8 mouse cellular contexts compared by ENCODE assay signal in the genomic region with DNA sequence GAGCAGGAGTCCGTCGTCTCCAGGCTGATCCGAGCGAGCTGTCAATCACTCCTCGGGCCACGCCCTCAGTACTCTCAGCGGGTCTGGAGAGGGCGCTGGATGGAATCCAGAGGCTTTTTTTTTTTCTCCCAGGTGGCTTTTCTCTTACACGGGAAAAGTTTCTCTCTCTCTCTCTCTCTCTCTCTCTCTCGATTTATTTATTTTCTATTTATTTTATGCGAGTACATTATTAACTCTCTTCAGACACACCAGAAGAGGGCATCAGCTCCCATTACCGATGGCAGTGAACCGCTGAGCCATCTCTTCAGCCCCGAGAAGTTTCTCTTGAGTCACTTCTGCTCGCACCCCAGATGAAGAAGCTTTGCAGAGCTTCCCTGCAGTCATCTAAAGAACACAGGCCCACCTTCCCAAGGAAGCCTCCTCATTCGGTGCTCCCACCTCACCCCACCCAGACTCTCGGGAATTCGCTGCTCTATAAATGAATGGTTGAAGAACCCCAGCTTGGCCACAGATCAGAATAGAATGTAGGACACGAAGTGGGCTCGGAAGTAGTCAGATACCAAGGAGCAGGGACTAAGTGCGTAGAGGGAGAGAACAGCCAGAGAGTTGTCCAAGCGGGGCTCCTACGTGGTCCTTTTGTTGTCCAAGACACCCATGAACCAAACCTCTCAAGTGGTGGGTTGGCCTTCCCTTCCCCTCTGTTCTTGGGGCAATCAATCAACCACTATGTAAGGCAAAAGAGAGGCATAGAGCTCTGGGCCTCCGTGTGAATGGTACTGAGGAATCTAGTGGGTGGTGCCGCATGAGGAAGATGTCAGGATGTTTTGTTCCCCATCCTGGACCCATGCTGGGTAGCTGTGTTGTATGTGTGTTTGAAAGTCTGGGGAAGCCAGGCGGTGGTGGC. TPM values are rescaled to one million over a fixed set of nuclear protein-coding genes. Genes with fewer than 3 reads are reported as not detected.
DNase-seq lines count a peak whose midpoint lies in the region; ATAC-seq lines count a peak whose summit lies in the region.

A gene (minus strand): TSS at position 30 of the 904 bp plus-strand sequence.

- DNase-seq in heart, adult 11 months = peak; percentile 88
- no peak for DNase-seq in heart, adult 18-20 months
- no peak for DNase-seq in urinary bladder, adult 2 months (ENCODE audit: low spot score)
- no peak for DNase-seq in urinary bladder, postnatal 14 days (ENCODE audit: low spot score)
- no peak for DNase-seq in left cerebral cortex, postnatal 36 days (ENCODE audit: low spot score in 2 of 2)
- no peak for DNase-seq in gastrocnemius, postnatal 25 days

- peak within 1 kb of the TSS; percentile 85 for H3K27ac ChIP-seq in forebrain, embryonic 16.5 days (ENCODE audit: low read length)
- H3K27ac ChIP-seq in neural tube, embryonic 14.5 days (ENCODE audit: low read depth, low read length) = peak within 1 kb of the TSS; percentile 88

- no peak for ATAC-seq in forebrain, embryonic 16.5 days
- no peak for ATAC-seq in neural tube, embryonic 14.5 days (ENCODE audit: low read depth)

- peaks cover 21% of the 10 kb centered on the region for H3K4me1 ChIP-seq in forebrain, embryonic 16.5 days (replicated peaks; ENCODE audit: control insufficient read depth, insufficient read depth, low read length)
- peaks cover 10% of the 10 kb centered on the region; the same call in 1 of the 2 replicates for H3K4me1 ChIP-seq in neural tube, embryonic 14.5 days (ENCODE audit: control insufficient read depth, insufficient read depth, low read length)

- no peaks in the 10 kb centered on the region for H3K36me3 ChIP-seq in forebrain, embryonic 16.5 days (ENCODE audit: control insufficient read depth, insufficient read depth)
- peaks cover 15% of the 10 kb centered on the region; the same call in 1 of the 2 replicates for H3K36me3 ChIP-seq in neural tube, embryonic 14.5 days (ENCODE audit: control insufficient read depth, insufficient read depth, low read length)

- peak within 1 kb of the TSS; percentile 59 for H3K9ac ChIP-seq in forebrain, embryonic 16.5 days (replicated peaks; ENCODE audit: low read depth, low read length)
- peak within 1 kb of the TSS; percentile 83 for H3K9ac ChIP-seq in neural tube, embryonic 14.5 days (replicated peaks; ENCODE audit: low read depth, low read length)

- H3K27me3 ChIP-seq in forebrain, embryonic 16.5 days (replicated peaks; ENCODE audit: control insufficient read depth, insufficient read depth, low read length) = no peaks in the 10 kb centered on the region
- no peaks in the 10 kb centered on the region for H3K27me3 ChIP-seq in neural tube, embryonic 14.5 days (ENCODE audit: control insufficient read depth, insufficient read depth, low read length)

- intact Hi-C loops in left cerebral cortex, postnatal 36 days (cut with DNase I) = no loop called here

- peak within 1 kb of the TSS; percentile 49 for H3K4me3 ChIP-seq in forebrain, embryonic 16.5 days (replicated peaks; ENCODE audit: low read length)
- peak within 1 kb of the TSS; percentile 79 for H3K4me3 ChIP-seq in neural tube, embryonic 14.5 days (ENCODE audit: low read depth, low read length)

- peak within 1 kb of the TSS; percentile 59 for H3K4me2 ChIP-seq in forebrain, embryonic 16.5 days (ENCODE audit: low read length)
- peak within 1 kb of the TSS; percentile 59 for H3K4me2 ChIP-seq in neural tube, embryonic 14.5 days (ENCODE audit: low read depth, low read length)

- no peaks in the 10 kb centered on the region for H3K9me3 ChIP-seq in forebrain, embryonic 16.5 days (ENCODE audit: control insufficient read depth, low read length)
- no peaks in the 10 kb centered on the region for H3K9me3 ChIP-seq in neural tube, embryonic 14.5 days (ENCODE audit: control insufficient read depth, low read length)

- 11% methylated on average over 26 of the region's 26 CpGs for WGBS in forebrain, embryonic 16.5 days
- 4% methylated on average over 26 of the region's 26 CpGs for WGBS in neural tube, embryonic 14.5 days

RNA-seq across cellular contexts. Expression of the gene that starts here (rescaled TPM):
- 1 to 10 TPM; 7.3 to 7.4 TPM for total RNA-seq in heart, adult 18-20 months (2021)
- polyA plus RNA-seq in urinary bladder, adult 2 months (2012; rRNA removed) = 11.7 and 13.2 TPM in 2 replicates
- 43.0 and 44.1 TPM in 2 replicates for polyA plus RNA-seq in forebrain, embryonic 16.5 days (2015; fragmentation: Nextera tagmentation; extraction: Ambion mirVana)
- total RNA-seq in left cerebral cortex, postnatal 36 days (2021) = 10 to 100 TPM; 35.8 to 36.5 TPM
- 36.0 and 40.5 TPM in 2 replicates for polyA plus RNA-seq in neural tube, embryonic 14.5 days (2014; fragmentation: Nextera tagmentation; extraction: Ambion mirVana)
- total RNA-seq in gastrocnemius, postnatal 25 days (2021) = 1 to 10 TPM; 2.7 to 4.9 TPM

Comparison
In these comparisons a context has a peak if more than half of its experiments do, and no peak if none do; other contexts are left out.
1. RNA of the gene that starts here (total RNA-seq): 35.8 to 36.5 TPM in left cerebral cortex, postnatal 36 days; 7.3 to 7.4 TPM in heart, adult 18-20 months and 2.7 to 4.9 TPM in gastrocnemius, postnatal 25 days; every median in the first group is over 4 times any median in the second.